Mouse (Mus musculus) limb, embryonic 14.5 days (tissue): ENCODE data around the gene Olfr527. TPM values are rescaled to one million over a fixed set of nuclear protein-coding genes. Genes with fewer than 3 reads are reported as not detected.

Experiments
- ATAC-seq: fragments of 200-750 bp; cut with Nextera tagmentation; 2 replicates; pipeline ENCODE4 v1.8.0; 2017; ENCODE audit warnings: low read depth, moderate number of reproducible peaks, moderate TSS enrichment; ENCODE audit not compliant: low FRiP score
- DNase-seq: peaks from one replicate; pipeline ENCODE4 v3.0.0-alpha.2; 2015; ENCODE audit warnings: low spot score
- H3K27ac ChIP-seq: fragments of 300-500 bp; sonication (generic); replicated peaks from 2 replicates; pipeline ENCODE4 v1.5.1; 2014; ENCODE audit warnings: low read depth, mild to moderate bottlenecking, low read length, moderate library complexity, mixed read lengths
- H3K27me3 ChIP-seq: fragments of 300-500 bp; sonication (generic); 2 replicates; pipeline ENCODE4 v1.6.1; 2014; ENCODE audit warnings: low read length, mixed read lengths; ENCODE audit not compliant: control insufficient read depth, insufficient read depth
- H3K36me3 ChIP-seq: fragments of 300-500 bp; sonication (generic); 2 replicates; pipeline ENCODE4 v1.6.1; 2014; ENCODE audit warnings: mild to moderate bottlenecking, low read length, moderate library complexity, mixed read lengths; ENCODE audit not compliant: control insufficient read depth, insufficient read depth
- H3K4me1 ChIP-seq: fragments of 300-500 bp; sonication (generic); 2 replicates; pipeline ENCODE4 v1.6.1; 2014; ENCODE audit warnings: antibody characterized with exemption, low read length, mixed read lengths; ENCODE audit not compliant: control insufficient read depth, insufficient read depth
- H3K4me2 ChIP-seq: fragments of 300-500 bp; sonication (generic); replicated peaks from 2 replicates; pipeline ENCODE4 v1.6.1; 2014; ENCODE audit warnings: low read depth, mild to moderate bottlenecking, low read length, moderate library complexity; ENCODE audit not compliant: severe bottlenecking
- H3K4me3 ChIP-seq: fragments of 300-500 bp; sonication (generic); replicated peaks from 2 replicates; pipeline ENCODE4 v1.5.1; 2014; ENCODE audit warnings: low read length
- H3K9ac ChIP-seq: fragments of 300-500 bp; sonication (generic); 2 replicates; pipeline ENCODE4 v1.6.1; 2014; ENCODE audit warnings: mild to moderate bottlenecking, low read depth, low read length, moderate library complexity; ENCODE audit not compliant: severe bottlenecking
- H3K9me3 ChIP-seq: fragments of 300-500 bp; sonication (generic); 2 replicates; pipeline ENCODE4 v1.6.1; 2016; ENCODE audit warnings: low read length; ENCODE audit not compliant: control insufficient read depth
- POLR2A ChIP-seq: fragments of 200-500 bp; IDR thresholded peaks from 2 replicates; pipeline ENCODE4 v1.8.0; 2012; ENCODE audit warnings: inconsistent platforms, mild to moderate bottlenecking, moderate library complexity, borderline replicate concordance; ENCODE audit not compliant: insufficient read depth, insufficient read length; ENCODE audit errors: extremely low read depth
- WGBS: fragments of 180-500 bp; shearing (Covaris S2); extraction: QIAGEN DNeasy Blood & Tissue Kit; methylation state at CpG from one replicate; pipeline ENCODE4 v1.1.7; 2014; 5-methylcytosine and 5-hydroxymethylcytosine counted together
- polyA plus RNA-seq, 2 experiments: library from polyadenylated mRNA; depleted of rRNA in 1 of 2; stranded (reverse) in 1 of 2; unstranded in 1 of 2; fragments of >200 nt; fragmentation: Nextera tagmentation in 1 of 2; extraction: Ambion mirVana in 1 of 2; gene quantifications; 2 replicates each; pipeline versions ENCODE4 v1.2.1 to v1.2.3; 2012 to 2014

The Olfr527 gene
- polyA plus RNA-seq, 2 experiments, result not detected

DNA sequence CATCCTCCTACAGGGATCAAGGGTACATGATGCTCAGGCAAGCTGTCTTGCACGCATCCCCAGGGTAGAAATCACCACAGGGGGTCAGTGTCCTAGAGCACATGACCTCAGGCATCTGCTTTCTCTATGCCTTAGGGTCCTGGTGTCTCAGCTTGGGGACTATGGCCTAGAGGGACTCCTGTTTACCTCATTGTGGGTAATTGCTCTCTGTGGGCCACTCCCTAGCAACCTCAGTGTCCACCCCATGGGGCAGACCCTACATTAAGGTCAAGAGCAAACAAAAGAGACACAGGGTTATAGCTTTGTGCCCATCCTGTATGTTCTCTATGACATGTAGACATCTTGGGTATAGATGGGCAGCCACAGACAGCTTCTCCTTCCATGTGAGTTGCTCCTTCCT, 13.3 kb upstream of the Olfr527 start, which contains the start of gene Olfr525:
TSS of gene Olfr525 (plus strand) at position 301 of the 400 bp plus-strand sequence.
- ATAC-seq, result no peak
- WGBS, result 32% methylated on average over 1 of the region's 1 CpGs
- no peaks in the 10 kb centered on the region for H3K4me1 ChIP-seq
- H3K4me2 ChIP-seq, result no peak within 1 kb of the TSS
- no peaks in the 10 kb centered on the region for H3K9me3 ChIP-seq
- H3K27ac ChIP-seq, result no peak within 1 kb of the TSS
- no peak for TF ChIP-seq POLR2A
- H3K4me3 ChIP-seq, result no peak within 1 kb of the TSS
- H3K9ac ChIP-seq, result no peak within 1 kb of the TSS
- no peaks in the 10 kb centered on the region for H3K27me3 ChIP-seq
- H3K36me3 ChIP-seq, result no peaks in the 10 kb centered on the region
- DNase-seq, result no peak

DNA sequence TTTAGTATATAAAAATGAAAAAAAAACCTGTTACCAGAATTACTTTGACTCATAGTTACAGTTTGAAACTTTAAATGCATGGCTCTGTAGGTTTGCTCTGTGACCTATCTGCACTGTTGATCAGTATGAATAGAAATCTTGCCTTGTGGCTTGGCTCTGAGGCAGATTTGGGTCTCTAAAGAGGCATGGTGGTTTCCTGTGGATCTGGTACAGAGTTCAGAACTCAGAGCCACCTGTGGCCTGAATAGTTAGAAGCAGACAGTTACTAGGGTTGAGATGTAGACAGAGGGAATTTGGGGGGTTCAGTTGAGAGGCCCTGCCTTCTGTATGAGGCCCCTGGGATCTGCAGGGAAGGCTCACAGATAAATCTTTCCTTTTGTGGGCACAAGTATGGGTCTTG, 12.7 kb upstream of the Olfr527 start:
- H3K4me2 ChIP-seq, result no peak overlapping the region
- H3K9me3 ChIP-seq, result no peaks in the 10 kb centered on the region
- DNase-seq, result no peak
- no peak overlapping the region for H3K27ac ChIP-seq
- no peak overlapping the region for H3K9ac ChIP-seq
- ATAC-seq, result no peak
- no peak for TF ChIP-seq POLR2A
- H3K4me3 ChIP-seq, result no peak overlapping the region
- no peaks in the 10 kb centered on the region for H3K36me3 ChIP-seq
- H3K27me3 ChIP-seq, result no peaks in the 10 kb centered on the region
- H3K4me1 ChIP-seq, result no peaks in the 10 kb centered on the region

DNA sequence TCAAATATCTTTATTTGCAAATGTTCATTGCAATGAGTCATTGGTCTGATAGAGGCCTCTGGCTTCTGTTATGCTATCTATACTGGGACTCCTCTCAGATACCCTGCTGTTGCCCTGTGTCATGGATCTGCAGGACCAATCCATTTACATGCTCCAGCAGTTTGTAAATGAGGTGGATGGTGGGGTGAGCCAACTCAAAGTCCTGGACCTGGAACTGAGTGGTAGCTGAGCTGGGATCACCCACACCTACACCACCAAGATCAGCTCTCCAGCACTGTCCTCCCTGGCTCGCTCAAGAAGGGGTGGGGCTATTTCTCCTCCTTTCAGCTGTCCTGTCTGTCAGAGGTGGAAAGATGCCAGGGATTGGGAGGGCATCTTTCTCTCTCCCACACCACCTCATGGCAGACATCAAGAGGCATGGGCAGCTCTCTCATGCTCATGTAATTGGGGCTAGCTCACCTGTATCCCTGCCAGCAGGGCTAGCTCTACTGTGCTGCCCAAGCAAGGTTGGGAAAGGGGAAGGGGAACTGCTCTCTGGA, 4.0 kb upstream of the Olfr527 start:
- Histone ChIP-seq H3K9me3 (no peaks in the 10 kb centered on the region), H3K4me1 (no peaks in the 10 kb centered on the region), H3K4me3 (no peak overlapping the region), H3K27me3 (no peaks in the 10 kb centered on the region), H3K9ac (no peak overlapping the region), H3K4me2 (no peak overlapping the region), H3K27ac (no peak overlapping the region), H3K36me3 (no peaks in the 10 kb centered on the region)
- no peak for ATAC-seq
- no peak for TF ChIP-seq POLR2A
- WGBS, result 56% methylated on average over 1 of the region's 1 CpGs
- no peak for DNase-seq

DNA sequence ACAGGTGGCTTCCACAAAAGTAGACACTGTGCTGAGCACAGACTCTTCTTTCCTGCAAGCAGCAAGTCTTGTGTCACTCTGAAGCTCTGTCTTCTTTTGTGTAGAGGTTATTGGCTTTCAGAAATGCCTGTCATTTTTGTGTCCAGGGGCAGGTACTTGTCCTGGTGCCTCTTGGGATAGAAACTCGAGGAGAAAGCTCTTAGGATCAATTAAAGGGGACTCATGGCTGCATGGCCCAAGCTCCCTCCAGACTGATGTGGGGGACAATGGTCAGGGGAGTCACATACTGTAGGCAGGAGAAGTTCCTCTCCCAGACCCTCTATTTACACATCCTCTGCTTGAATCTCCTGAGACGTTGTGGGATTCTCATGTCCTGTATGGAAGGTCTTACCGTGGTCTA, 27.8 kb downstream of the Olfr527 start, which contains the start of gene Olfr60:
TSS of gene Olfr60 (minus strand) at position 101 of the 400 bp plus-strand sequence.
- no peak for DNase-seq
- WGBS, result 67% methylated on average over 3 of the region's 3 CpGs
- Histone ChIP-seq H3K4me2 (no peak within 1 kb of the TSS), H3K27me3 (no peaks in the 10 kb centered on the region), H3K9me3 (no peaks in the 10 kb centered on the region), H3K9ac (no peak within 1 kb of the TSS), H3K27ac (no peak within 1 kb of the TSS), H3K4me3 (no peak within 1 kb of the TSS), H3K4me1 (no peaks in the 10 kb centered on the region), H3K36me3 (no peaks in the 10 kb centered on the region)
- no peak for ATAC-seq
- no peak for TF ChIP-seq POLR2A

DNA sequence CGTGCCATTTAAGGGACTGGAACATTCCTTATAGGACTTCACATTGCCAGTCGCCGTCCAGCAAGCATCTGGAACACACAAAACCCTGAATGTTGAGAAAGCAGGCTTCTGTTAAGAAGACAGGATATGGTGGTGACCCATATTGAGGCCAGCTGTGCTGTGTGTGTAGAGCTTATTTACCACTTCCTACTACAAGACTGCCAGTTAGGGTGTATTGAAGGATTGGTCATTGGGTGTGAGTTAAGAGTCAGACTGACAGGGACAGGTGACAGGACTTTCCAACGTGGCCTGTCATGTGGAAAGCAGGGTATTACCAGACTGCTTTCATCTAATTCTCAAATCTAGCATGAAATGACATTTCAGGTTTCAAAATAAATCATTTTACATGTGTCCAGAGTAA, 40.5 kb downstream of the Olfr527 start:
- no peaks in the 10 kb centered on the region for H3K9me3 ChIP-seq

DNA sequence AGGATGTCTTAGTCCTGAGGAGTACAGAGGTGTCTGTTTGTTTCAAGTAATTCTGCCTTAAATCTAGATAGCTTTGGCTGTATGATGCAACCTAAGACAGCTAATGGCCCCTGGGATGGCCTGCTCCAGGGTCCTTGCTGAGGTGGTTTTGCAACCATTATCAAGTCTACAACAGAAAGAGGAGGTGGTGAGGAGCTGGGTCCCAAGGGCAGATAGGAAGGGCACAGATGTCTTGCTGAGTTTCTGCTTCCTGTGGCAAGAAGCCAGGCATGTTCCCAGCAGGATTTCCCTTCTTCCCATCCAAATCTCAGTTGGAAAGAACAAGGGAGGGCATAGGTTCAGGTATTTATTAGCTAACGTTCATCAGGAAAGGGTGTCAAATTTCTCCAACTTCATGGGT, 42.4 kb downstream of the Olfr527 start, which contains the start of gene Olfr530:
TSS of gene Olfr530 (minus strand) at position 101 of the 400 bp plus-strand sequence.
- Histone ChIP-seq H3K4me3 (no peak within 1 kb of the TSS), H3K9me3 (no peaks in the 10 kb centered on the region), H3K4me1 (no peaks in the 10 kb centered on the region), H3K27ac (no peak within 1 kb of the TSS), H3K36me3 (no peaks in the 10 kb centered on the region), H3K27me3 (no peaks in the 10 kb centered on the region), H3K4me2 (no peak within 1 kb of the TSS), H3K9ac (no peak within 1 kb of the TSS)
- no peak for DNase-seq
- ATAC-seq, result no peak
- 19% methylated on average over 1 of the region's 1 CpGs for WGBS
- no peak for TF ChIP-seq POLR2A

More for the DNA sequence above, 40.5 kb downstream of the Olfr527 start:
- ATAC-seq (no peak), DNase-seq (no peak)
- Histone ChIP-seq H3K27me3 (no peaks in the 10 kb centered on the region), H3K36me3 (no peaks in the 10 kb centered on the region), H3K4me2 (no peak overlapping the region), H3K27ac (no peak overlapping the region), H3K4me1 (no peaks in the 10 kb centered on the region), H3K4me3 (no peak overlapping the region), H3K9ac (no peak overlapping the region)
- 60% methylated on average over 4 of the region's 4 CpGs for WGBS
- no peak for TF ChIP-seq POLR2A
